Mouse (Mus musculus) stomach, embryonic 16.5 days (tissue): ENCODE data around the gene Yap1. TPM values are rescaled to one million over a fixed set of nuclear protein-coding genes. Genes with fewer than 3 reads are reported as not detected.

Experiments
- ATAC-seq: fragments of 200-750 bp; cut with Nextera tagmentation; 2 replicates; pipeline ENCODE4 v1.8.0; 2017; ENCODE audit warnings: moderate number of reproducible peaks, moderate TSS enrichment; ENCODE audit not compliant: insufficient read depth, low FRiP score
- H3K27ac ChIP-seq: fragments of 300-500 bp; sonication (generic); 2 replicates; pipeline ENCODE4 v1.5.1; 2014; ENCODE audit warnings: low read length
- H3K27me3 ChIP-seq: fragments of 300-500 bp; sonication (generic); 2 replicates; pipeline ENCODE4 v1.6.1; 2014; ENCODE audit warnings: low read length, control low read depth, mixed read lengths; ENCODE audit not compliant: control insufficient read depth, insufficient read depth
- H3K36me3 ChIP-seq: fragments of 300-500 bp; sonication (generic); 2 replicates; pipeline ENCODE4 v1.6.1; 2014; ENCODE audit warnings: low read length; ENCODE audit not compliant: control insufficient read depth, insufficient read depth
- H3K4me1 ChIP-seq: fragments of 300-500 bp; sonication (generic); 2 replicates; pipeline ENCODE4 v1.6.1; 2014; ENCODE audit warnings: low read length, control low read depth, mixed read lengths; ENCODE audit not compliant: control insufficient read depth, insufficient read depth
- H3K4me2 ChIP-seq: fragments of 300-500 bp; sonication (generic); 2 replicates; pipeline ENCODE4 v1.6.1; 2014; ENCODE audit warnings: low read depth, low read length, mixed read lengths
- H3K4me3 ChIP-seq: fragments of 300-500 bp; sonication (generic); replicated peaks from 2 replicates; pipeline ENCODE4 v1.5.1; 2014; ENCODE audit warnings: mild to moderate bottlenecking, low read length
- H3K9ac ChIP-seq: fragments of 300-500 bp; sonication (generic); 2 replicates; pipeline ENCODE4 v1.6.1; 2014; ENCODE audit warnings: low read length
- H3K9me3 ChIP-seq: fragments of 300-500 bp; sonication (generic); replicated peaks from 2 replicates; pipeline ENCODE4 v1.6.1; 2016; ENCODE audit warnings: low read length, control low read depth; ENCODE audit not compliant: control insufficient read depth
- WGBS: fragments of 180-500 bp; shearing (Covaris S2); extraction: QIAGEN DNeasy Blood & Tissue Kit; methylation state at CpG from one replicate; pipeline ENCODE4 v1.1.7; 2014; 5-methylcytosine and 5-hydroxymethylcytosine counted together
- polyA plus RNA-seq: library from polyadenylated mRNA; unstranded; fragments of >200 nt; fragmentation: Nextera tagmentation; extraction: Ambion mirVana; gene quantifications from 2 replicates; pipeline ENCODE4 v1.2.1, GENCODE M21; 2015

Gene Yap1
- polyA plus RNA-seq, 1 experiment from 2014 or later: 23.8 TPM

DNA sequence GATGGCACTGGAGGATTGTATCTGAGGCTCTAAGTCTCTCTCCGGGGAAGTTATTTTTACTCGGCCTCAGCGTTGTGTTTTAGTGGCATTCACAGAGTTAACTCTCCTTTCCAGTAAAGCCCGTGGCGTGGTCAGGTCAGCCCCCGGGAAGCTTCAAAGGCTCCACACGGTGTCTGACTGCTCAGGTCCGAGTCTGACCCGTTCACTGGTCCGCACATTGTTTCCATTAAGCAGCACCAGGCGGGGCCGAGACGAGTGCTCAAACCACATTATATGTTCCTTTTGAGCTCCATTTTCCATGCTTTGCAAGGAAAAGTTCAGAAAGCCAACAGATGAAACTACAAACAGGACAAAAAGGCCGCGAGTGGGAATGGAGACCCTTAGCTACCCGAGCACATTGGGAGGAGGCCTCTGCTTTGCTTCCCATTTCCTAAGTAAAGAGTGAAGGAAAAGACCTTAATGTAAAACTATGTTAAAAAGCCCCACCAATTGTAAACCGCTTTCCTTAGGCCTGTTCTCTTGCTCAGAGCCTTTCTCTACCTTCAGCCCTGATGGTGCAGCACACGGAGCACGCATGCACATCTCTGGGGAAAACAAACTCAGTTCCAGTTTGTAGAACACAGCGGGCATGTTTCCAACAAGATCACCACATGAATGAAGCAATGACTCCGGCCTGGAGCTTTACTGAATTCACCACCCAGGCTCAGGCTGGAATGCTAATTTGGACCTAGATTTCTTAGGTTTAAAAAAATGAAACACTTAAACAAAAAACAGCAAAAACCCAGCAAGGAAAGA lies 42.8 kb downstream of the Yap1 start:
- Histone ChIP-seq H3K9me3 (no peaks in the 10 kb centered on the region), H3K27ac (peak overlapping the region; percentile 77), H3K4me1 (peaks cover 32% of the 10 kb centered on the region), H3K4me2 (no peak overlapping the region), H3K4me3 (no peak overlapping the region), H3K27me3 (no peaks in the 10 kb centered on the region), H3K36me3 (no peaks in the 10 kb centered on the region), H3K9ac (no peak overlapping the region)
- ATAC-seq: no peak
- 34% methylated on average over 21 of the region's 21 CpGs for WGBS

DNA sequence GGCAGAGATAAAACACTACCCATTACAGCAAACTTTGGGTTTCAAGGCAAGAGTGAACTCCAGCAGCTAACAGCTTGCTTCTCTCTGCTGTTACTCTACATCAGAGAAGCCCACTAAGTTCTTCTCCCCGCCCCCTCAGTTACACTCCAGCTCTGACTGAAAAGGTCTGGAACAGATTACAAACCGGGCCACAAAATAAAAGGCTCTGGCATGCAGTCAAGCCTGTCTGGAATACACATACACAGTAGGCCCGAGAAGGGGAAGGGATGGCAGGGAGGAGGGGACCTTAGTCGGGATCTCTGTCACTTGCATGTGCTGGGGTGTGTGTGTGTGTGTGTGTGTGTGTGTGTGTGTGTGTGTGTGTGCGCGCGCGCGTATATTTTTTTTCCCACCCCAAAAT lies 44.0 kb downstream of the Yap1 start:
- Histone ChIP-seq H3K4me2 (no peak overlapping the region), H3K36me3 (no peaks in the 10 kb centered on the region), H3K9ac (no peak overlapping the region), H3K27me3 (no peaks in the 10 kb centered on the region), H3K27ac (peak overlapping the region; percentile 77), H3K9me3 (no peaks in the 10 kb centered on the region), H3K4me1 (peaks cover 26% of the 10 kb centered on the region), H3K4me3 (no peak overlapping the region)
- ATAC-seq: peak; percentile 90
- WGBS: 42% methylated on average over 9 of the region's 9 CpGs

DNA sequence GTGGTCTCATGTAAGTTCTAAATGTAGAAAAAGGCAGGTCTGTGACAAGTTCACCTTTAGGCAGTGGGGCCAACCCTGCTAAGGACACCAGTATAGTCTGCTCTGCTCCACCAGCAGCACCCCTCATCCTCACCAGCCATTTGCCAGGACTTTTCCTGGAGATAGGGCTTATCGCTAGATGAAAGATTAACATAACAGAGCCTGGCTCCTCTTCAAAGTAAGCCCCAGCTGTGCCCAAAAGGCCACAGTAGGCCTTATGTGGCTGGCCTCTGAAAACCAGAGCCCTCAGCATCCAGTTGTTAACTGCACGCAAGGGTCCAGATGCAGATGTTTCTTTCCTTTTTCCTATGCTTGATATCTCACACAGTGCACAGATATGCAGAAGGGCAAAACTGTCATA lies 45.1 kb downstream of the Yap1 start:
- Histone ChIP-seq H3K27me3 (no peaks in the 10 kb centered on the region), H3K36me3 (no peaks in the 10 kb centered on the region; the same call in 1 of the 2 replicates), H3K27ac (0 out of 2 replicates have a peak overlapping the region, but pooled peaks have one; percentile 25), H3K4me1 (peaks cover 23% of the 10 kb centered on the region), H3K4me3 (no peak overlapping the region), H3K9me3 (no peaks in the 10 kb centered on the region), H3K4me2 (no peak overlapping the region), H3K9ac (no peak overlapping the region)
- WGBS: 79% methylated on average over 2 of the region's 2 CpGs
- no peak for ATAC-seq

DNA sequence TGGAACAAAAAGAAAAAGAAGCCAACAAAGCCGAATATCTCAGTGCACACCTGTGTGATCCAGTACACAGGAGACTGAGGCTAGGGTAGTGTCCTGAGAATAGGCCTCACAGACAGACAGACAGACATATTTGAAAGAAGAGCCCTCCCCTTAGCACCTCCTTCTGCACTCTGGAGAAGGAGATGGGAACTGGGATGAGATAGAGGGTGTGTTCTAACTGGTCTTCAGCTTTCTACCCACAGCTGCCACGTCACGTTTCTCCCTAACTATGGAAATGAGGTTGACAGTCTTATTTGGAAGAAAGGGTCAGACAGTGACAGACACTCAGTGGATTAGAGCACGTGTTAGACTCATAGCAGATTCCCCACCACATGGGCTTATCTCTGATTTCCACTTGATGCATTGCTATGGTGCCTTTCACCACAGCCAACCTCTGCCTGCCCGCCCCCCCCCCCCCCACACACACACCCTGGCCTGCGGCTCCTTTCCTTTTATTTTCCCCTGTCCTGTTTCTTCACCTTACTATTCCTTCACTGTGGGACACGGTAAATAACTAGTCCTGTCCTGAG lies 46.3 kb downstream of the Yap1 start:
- no peak overlapping the region for H3K4me3 ChIP-seq
- H3K4me2 ChIP-seq: no peak overlapping the region
- ATAC-seq: no peak
- H3K9me3 ChIP-seq: no peaks in the 10 kb centered on the region
- H3K36me3 ChIP-seq: peaks cover under 1% of the 10 kb centered on the region
- H3K27ac ChIP-seq: no peak overlapping the region
- H3K27me3 ChIP-seq: no peaks in the 10 kb centered on the region
- no peak overlapping the region for H3K9ac ChIP-seq
- 61% methylated on average over 7 of the region's 7 CpGs for WGBS
- peaks cover 23% of the 10 kb centered on the region for H3K4me1 ChIP-seq

DNA sequence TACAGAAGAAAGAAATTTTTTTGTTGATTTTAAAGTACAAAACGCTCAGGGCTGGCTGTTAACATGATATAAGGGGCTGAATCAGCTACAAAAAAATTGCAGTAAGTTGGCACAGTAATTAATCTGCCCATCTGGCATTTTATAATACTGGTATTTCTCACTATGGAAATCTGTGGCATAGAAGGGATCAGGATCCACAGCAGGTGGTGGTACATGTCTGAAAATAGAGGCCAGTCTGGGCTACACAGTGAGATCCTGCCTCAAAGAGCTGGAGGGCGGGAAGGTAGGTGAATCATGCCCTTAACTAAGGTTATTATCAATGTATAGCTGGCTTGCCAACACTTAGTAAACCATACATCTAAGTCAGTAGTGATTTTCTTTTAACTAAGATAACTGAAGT lies 47.0 kb downstream of the Yap1 start:
- H3K9me3 ChIP-seq: no peaks in the 10 kb centered on the region
- no peak for ATAC-seq
- no peak overlapping the region for H3K27ac ChIP-seq
- H3K4me2 ChIP-seq: no peak overlapping the region
- H3K36me3 ChIP-seq: peaks cover 8% of the 10 kb centered on the region
- no peak overlapping the region for H3K4me3 ChIP-seq
- H3K4me1 ChIP-seq: peaks cover 23% of the 10 kb centered on the region
- H3K27me3 ChIP-seq: no peaks in the 10 kb centered on the region
- 71% methylated on average over 2 of the region's 2 CpGs for WGBS
- no peak overlapping the region for H3K9ac ChIP-seq

DNA sequence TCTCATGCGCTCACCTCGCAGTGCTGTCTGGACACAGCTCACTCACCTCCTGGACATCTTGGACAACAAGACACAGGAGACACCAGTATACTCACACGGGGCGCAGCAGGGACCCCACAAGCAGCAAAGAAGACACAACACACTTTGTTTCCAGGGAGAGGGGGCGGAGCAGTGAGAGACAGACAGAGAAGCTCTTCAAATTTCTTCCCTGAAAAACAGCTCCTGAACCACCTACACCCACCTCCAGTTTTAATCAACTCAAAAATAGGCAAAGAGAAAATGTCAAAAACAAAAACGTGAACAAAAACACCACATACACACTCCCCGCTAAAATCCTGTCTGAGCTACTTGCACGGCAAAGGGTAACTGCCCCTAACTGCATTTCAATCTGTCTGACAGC lies 48.0 kb downstream of the Yap1 start:
- H3K4me2 ChIP-seq: no peak overlapping the region
- H3K4me3 ChIP-seq: no peak overlapping the region
- no peaks in the 10 kb centered on the region for H3K27me3 ChIP-seq
- H3K9ac ChIP-seq: no peak overlapping the region
- no peaks in the 10 kb centered on the region for H3K9me3 ChIP-seq
- H3K36me3 ChIP-seq: peaks cover 9% of the 10 kb centered on the region
- H3K4me1 ChIP-seq: peaks cover 15% of the 10 kb centered on the region
- H3K27ac ChIP-seq: no peak overlapping the region
- 89% methylated on average over 8 of the region's 8 CpGs for WGBS
- no peak for ATAC-seq

DNA sequence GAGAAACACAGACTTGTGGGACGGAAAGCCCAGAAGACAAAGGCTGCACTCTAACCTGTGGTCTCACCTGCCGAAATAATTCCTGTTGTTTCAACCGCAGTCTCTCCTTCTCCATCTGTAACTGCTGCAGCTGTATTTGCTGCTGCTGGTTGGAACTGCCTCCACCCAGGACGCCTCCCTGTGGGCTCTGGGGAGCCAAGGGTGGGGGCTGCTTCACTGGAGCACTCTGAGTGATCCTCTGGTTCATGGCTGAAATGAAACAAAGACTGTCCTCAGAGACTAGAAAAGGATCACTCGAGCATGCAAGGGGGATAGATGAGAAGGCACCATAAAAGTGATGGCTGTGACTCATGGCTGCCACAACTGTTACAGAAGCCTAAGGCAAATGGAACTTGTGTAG lies 51.5 kb downstream of the Yap1 start:
- no peak overlapping the region for H3K27ac ChIP-seq
- H3K27me3 ChIP-seq: no peaks in the 10 kb centered on the region
- H3K9me3 ChIP-seq: no peaks in the 10 kb centered on the region
- peaks cover 19% of the 10 kb centered on the region for H3K36me3 ChIP-seq
- H3K9ac ChIP-seq: no peak overlapping the region
- no peak overlapping the region for H3K4me2 ChIP-seq
- H3K4me3 ChIP-seq: no peak overlapping the region
- 93% methylated on average over 5 of the region's 5 CpGs for WGBS
- ATAC-seq: no peak
- H3K4me1 ChIP-seq: no peaks in the 10 kb centered on the region

DNA sequence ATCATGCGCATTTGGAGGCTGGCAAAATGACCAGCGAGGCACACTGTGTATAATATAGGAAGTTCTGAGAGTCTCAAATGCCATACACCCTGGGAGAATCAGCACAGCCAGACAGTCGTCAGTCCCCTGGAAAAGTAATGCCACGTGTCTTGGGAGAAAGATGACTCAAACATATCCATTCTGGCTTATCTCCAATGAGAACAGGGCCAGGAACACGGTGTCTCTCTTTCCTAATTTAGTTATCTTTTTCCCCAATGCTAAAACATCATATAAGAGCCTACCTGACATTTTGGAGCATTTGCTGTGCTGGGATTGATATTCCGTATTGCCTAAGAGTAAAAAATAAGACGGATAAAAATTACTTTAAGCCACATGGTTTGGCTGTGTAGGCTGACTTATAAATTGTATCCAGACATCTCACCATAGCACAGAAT lies 54.2 kb downstream of the Yap1 start:
- H3K27ac ChIP-seq: no peak overlapping the region
- H3K4me1 ChIP-seq: no peaks in the 10 kb centered on the region
- H3K27me3 ChIP-seq: no peaks in the 10 kb centered on the region
- H3K4me3 ChIP-seq: no peak overlapping the region
- ATAC-seq: no peak
- peaks cover 27% of the 10 kb centered on the region for H3K36me3 ChIP-seq
- 76% methylated on average over 7 of the region's 7 CpGs for WGBS
- H3K4me2 ChIP-seq: no peak overlapping the region
- no peaks in the 10 kb centered on the region for H3K9me3 ChIP-seq
- H3K9ac ChIP-seq: no peak overlapping the region

DNA sequence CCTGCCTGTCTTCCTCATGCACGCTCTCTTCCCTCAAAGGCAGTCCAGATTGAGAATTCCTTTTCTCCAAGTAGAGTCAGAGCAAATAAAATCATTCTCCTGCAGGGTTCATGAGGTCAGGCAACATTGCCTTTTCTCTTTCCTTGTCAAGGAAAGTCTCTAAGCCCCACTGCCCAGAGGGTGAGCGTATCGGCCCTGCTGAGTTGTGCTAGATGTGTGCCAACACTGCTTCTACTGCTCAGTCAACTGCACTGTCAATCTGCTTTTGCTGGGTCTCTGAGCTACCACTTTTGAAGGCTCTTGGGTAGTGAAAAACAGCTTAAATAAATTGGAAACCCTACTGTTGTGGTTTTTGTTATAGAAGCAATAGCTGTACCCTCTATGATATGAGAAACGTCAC lies 56.5 kb downstream of the Yap1 start:
- ATAC-seq: no peak
- no peak overlapping the region for H3K27ac ChIP-seq
- H3K36me3 ChIP-seq: peaks cover 25% of the 10 kb centered on the region
- no peaks in the 10 kb centered on the region for H3K27me3 ChIP-seq
- H3K4me2 ChIP-seq: no peak overlapping the region
- H3K4me1 ChIP-seq: no peaks in the 10 kb centered on the region
- H3K9me3 ChIP-seq: no peaks in the 10 kb centered on the region
- 87% methylated on average over 4 of the region's 4 CpGs for WGBS
- H3K4me3 ChIP-seq: no peak overlapping the region
- no peak overlapping the region for H3K9ac ChIP-seq
